Mouse (Mus musculus) ES-E14 (cell line): ENCODE results near the gene Trpt1. TPM values are rescaled to one million over a fixed set of nuclear protein-coding genes. Genes with fewer than 3 reads are reported as not detected.

Source experiments
- DNase-seq: peaks from one replicate; pipeline ENCODE4 v3.0.0-alpha.2; 2013; ENCODE audit warnings: low read depth, low spot score
- H3K27ac ChIP-seq: 2 replicates; pipeline ENCODE4 v1.5.1; 2012; ENCODE audit warnings: low read depth, mild to moderate bottlenecking, low read length, moderate library complexity, mixed read lengths; ENCODE audit not compliant: poor library complexity, insufficient read depth, severe bottlenecking
- H3K36me3 ChIP-seq: 2 replicates; pipeline ENCODE4 v1.6.1; 2012; ENCODE audit warnings: mild to moderate bottlenecking, low read length, moderate library complexity, mixed read lengths; ENCODE audit not compliant: control insufficient read depth, poor library complexity, insufficient read depth, severe bottlenecking
- H3K4me1 ChIP-seq, 2 experiments: fragments of 150-350 bp in 1 of 2; sonication (generic) in 1 of 2; 2 replicates each; pipeline ENCODE4 v1.6.1; 2012; ENCODE audit warnings: low read length in 2 of 2, mild to moderate bottlenecking in 1 of 2, mixed read lengths in 1 of 2; ENCODE audit not compliant: control insufficient read depth in 2 of 2, insufficient read depth in 2 of 2, poor library complexity in 1 of 2
- H3K4me3 ChIP-seq, 2 experiments: fragments of 150-350 bp in 1 of 2; sonication (generic) in 1 of 2; 2 replicates each; pipeline ENCODE4 v1.5.1; 2012; ENCODE audit warnings: low read length in 2 of 2, low read depth in 1 of 2, mild to moderate bottlenecking in 1 of 2, mixed read lengths in 1 of 2; ENCODE audit not compliant: insufficient read depth in 1 of 2, poor library complexity in 1 of 2, severe bottlenecking in 1 of 2
- H3K9ac ChIP-seq: 2 replicates; pipeline ENCODE4 v1.6.1; 2012; ENCODE audit warnings: low read depth, mild to moderate bottlenecking, low read length, mixed read lengths; ENCODE audit not compliant: poor library complexity, insufficient read depth, severe bottlenecking
- H3K9me3 ChIP-seq: fragments of 150-350 bp; sonication (generic); 2 replicates; pipeline ENCODE4 v1.6.1; 2012; ENCODE audit warnings: low read depth, mild to moderate bottlenecking, low read length; ENCODE audit not compliant: control insufficient read depth, insufficient read depth
- CHD2 ChIP-seq: IDR thresholded peaks from 2 replicates; pipeline ENCODE4 v1.6.1; 2014; ENCODE audit warnings: mild to moderate bottlenecking, low read depth, low read length, inconsistent platforms
- HCFC1 ChIP-seq: IDR thresholded peaks from 2 replicates; pipeline ENCODE4 v1.6.1; 2012; ENCODE audit warnings: low read length, inconsistent platforms, borderline replicate concordance; ENCODE audit not compliant: insufficient read depth
- MAFK ChIP-seq: IDR thresholded peaks from 2 replicates; pipeline ENCODE4 v1.6.1; 2014; ENCODE audit warnings: mild to moderate bottlenecking, low read depth, low read length, inconsistent platforms; ENCODE audit not compliant: insufficient read depth
- ZC3H11A ChIP-seq: IDR thresholded peaks from 2 replicates; pipeline ENCODE4 v1.6.1; 2012; ENCODE audit warnings: low read depth, mild to moderate bottlenecking, inconsistent platforms, low read length, borderline replicate concordance
- ZNF384 ChIP-seq: IDR thresholded peaks from 2 replicates; pipeline ENCODE4 v1.6.1; 2012; ENCODE audit warnings: low read depth, low read length, inconsistent platforms
- in situ Hi-C, 2 experiments: fragments of 600-800 bp; cut with MboI; formaldehyde crosslinking; loops; one replicate each; pipeline ENCODE4 v1.15.1; 2025; ENCODE audit warnings: low sequenced_read_pairs in 2 of 2, inconsistent platforms in 1 of 2; ENCODE audit not compliant: unreplicated experiment in 2 of 2
- total RNA-seq: library from RNA; depleted of rRNA; stranded (reverse); fragments of 300-350 nt; gene quantifications from 2 replicates; pipeline ENCODE4 v1.2.3, GENCODE M21; 2012

The Trpt1 gene
- total RNA-seq, 1 experiment: 5.0 TPM

DNA sequence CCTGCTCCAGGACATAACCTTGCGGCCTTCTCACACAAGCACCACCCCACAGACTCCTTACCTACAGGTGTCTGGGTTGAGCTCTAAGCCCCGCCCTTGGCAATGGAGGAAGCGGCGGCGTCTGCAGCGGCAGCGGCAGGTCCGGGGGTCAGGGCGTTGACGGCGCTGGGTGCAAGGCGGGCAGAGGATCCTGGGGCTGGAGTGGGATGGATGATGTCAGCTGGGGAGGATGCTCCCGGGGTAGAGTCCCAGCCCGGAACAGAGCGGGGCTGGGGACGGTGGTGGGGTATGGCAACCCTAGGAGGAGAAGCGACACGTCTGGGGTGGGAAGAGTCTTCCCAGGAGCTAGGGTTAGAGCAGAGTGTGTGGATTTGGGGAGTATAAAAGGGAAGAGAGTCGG is 10.6 kb upstream of the Trpt1 start:
- DNase-seq: no peak
- Histone ChIP-seq H3K4me3 (peak overlapping the region in 1 of 2 experiments; percentile 21; a peak in 2 of 4 replicates), H3K9me3 (no peaks in the 10 kb centered on the region), H3K27ac (no peak overlapping the region), H3K9ac (peak overlapping the region; percentile 2; the same call in 1 of the 2 replicates), H3K4me1 (peaks cover 0 to 17% of the 10 kb centered on the region in 2 experiments; a peak in 2 of 4 replicates), H3K36me3 (peaks cover 20% of the 10 kb centered on the region)
- TF ChIP-seq ZNF384 (no peak), CHD2 (no peak), ZC3H11A (no peak), HCFC1 (no peak), MAFK (no peak)
- in situ Hi-C loops: no loop called here

DNA sequence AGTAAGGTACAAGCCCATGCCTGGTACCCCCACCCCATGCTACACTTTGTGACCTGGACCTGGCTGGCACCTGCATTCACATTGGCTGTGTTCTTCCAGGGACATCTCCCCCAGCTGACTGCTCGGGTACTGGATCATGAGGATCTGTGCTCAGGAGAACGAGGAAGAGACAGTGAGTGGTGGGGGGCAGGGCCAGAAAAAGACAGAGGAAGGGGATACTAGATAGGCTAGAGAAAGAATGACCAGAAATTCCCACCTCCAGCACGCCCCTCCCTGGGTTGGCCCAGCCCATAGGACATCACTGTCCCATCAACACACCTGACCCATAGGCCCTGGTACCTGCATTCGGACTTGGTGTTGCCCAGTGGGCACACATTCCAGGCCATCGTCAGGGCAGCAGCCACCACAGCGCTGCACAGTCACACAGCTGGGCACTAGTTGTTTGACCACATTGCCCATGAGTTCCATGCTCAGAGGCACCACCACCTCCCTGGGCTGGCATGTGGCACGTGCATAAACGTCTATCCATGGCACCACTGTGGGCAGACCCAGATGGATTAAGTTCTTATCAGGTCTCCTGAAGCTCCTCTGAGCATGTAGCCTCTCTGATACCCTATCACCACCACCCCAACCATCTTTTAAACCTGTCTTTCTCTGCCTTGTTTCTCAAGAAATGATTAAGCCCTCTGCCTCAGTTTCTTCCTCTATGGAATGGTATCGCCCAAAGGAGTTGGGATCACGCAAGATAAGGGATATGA is 9.8 kb upstream of the Trpt1 start:
- peaks cover 20% of the 10 kb centered on the region for H3K36me3 ChIP-seq
- TF ChIP-seq HCFC1 (no peak), ZNF384 (no peak), CHD2 (no peak), ZC3H11A (no peak), MAFK (no peak)
- no peak overlapping the region for H3K27ac ChIP-seq
- H3K4me3 ChIP-seq: peak overlapping the region; percentile 83 to 92
- H3K9me3 ChIP-seq: no peaks in the 10 kb centered on the region
- H3K9ac ChIP-seq: no peak overlapping the region; the same call in 1 of the 2 replicates
- in situ Hi-C loops: no loop called here
- H3K4me1 ChIP-seq: peaks cover 0 to 17% of the 10 kb centered on the region in 2 experiments; a peak in 2 of 4 replicates
- DNase-seq: no peak

DNA sequence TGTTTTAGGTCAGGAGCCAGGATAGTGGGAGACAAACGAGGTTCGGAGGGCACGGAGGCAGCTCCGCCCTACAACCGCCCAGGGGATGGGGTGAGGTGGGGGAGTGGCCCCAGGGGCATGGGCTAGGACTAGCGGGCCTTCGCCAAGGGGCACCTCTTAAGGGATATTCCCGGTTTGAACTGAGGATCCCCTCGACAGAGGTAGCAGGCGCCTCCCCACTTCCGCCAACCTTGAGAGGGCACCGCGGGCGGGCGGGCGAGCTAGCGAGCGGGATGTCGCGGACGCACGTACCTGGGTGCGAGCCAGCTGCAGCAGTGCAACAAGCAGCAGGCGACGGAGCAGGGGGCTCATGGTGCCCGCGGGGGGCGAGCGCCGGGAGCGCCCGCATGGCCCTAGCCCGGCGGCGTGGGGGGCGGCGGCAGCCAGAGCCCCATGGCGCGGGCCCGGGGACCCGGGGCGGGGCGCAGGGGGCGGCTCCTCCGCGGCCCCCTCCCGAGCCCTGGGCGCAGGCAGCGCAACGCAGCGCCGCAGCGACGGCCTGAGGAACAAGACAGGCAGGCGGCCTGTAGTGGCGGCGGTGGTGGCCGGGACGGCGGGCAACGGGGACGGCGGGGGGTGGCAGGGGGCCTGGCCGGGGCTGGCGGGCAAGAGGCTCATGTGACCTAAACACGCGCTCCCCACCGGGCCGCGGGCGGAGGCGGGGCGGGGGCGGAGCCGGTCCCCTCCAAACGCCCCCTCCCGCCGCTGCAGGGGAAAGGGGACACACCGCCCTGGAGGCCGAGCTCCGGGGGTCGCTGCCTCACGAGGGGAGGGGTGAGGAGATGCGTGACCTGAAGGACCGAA is 8.6 kb upstream of the Trpt1 start, which contains the start of gene Vegfb:
Gene Vegfb, minus strand, starts transcription at position 591 of the 843 bp plus-strand sequence.
- H3K9ac ChIP-seq: peak within 1 kb of the TSS; percentile 86
- H3K4me1 ChIP-seq: peaks cover 4 to 17% of the 10 kb centered on the region in 2 experiments; a peak in 3 of 4 replicates
- peak within 1 kb of the TSS; percentile 19; the same call in 1 of the 2 replicates for H3K27ac ChIP-seq
- H3K36me3 ChIP-seq: peaks cover 17% of the 10 kb centered on the region
- DNase-seq: no peak
- H3K9me3 ChIP-seq: no peaks in the 10 kb centered on the region
- no peak for TF ChIP-seq MAFK
- no peak for TF ChIP-seq CHD2
- no peak for TF ChIP-seq ZC3H11A
- TF ChIP-seq ZNF384: no peak
- no peak for TF ChIP-seq HCFC1
- in situ Hi-C loops: no loop called here
- H3K4me3 ChIP-seq: peak within 1 kb of the TSS; percentile 83 to 92

DNA sequence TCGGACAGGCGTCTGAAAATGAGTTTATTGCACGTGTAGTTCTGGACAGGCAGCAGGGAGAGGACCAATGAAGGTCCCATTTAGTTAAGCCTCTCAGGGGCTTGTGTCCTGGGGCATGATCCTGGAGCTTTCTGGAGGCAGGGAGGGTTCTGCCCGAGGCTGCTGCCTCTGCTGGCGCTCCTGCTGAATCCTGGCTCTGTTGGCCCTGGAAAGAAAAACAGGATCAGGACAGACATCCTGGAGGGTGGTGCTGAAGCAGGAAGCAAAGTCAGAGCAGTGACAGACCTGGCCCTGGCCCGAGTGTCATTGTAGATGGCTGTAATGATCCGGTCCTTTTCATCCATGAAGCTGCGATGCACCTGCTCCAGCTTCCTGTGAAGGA is 8.0 kb upstream of the Trpt1 start:
- no peak overlapping the region for H3K27ac ChIP-seq
- no peak for DNase-seq
- peak overlapping the region; percentile 83 to 92 for H3K4me3 ChIP-seq
- H3K36me3 ChIP-seq: peaks cover 14% of the 10 kb centered on the region
- in situ Hi-C loops: no loop called here
- peak overlapping the region; percentile 8; the same call in 1 of the 2 replicates for H3K9ac ChIP-seq
- no peaks in the 10 kb centered on the region for H3K9me3 ChIP-seq
- no peak for TF ChIP-seq MAFK
- no peak for TF ChIP-seq CHD2
- no peak for TF ChIP-seq ZC3H11A
- no peak for TF ChIP-seq ZNF384
- TF ChIP-seq HCFC1: no peak
- H3K4me1 ChIP-seq: peaks cover 4 to 17% of the 10 kb centered on the region in 2 experiments; a peak in 3 of 4 replicates
